Mouse (Mus musculus): ENCODE measurements around the gene Cyp39a1. TPM values are rescaled to one million over a fixed set of nuclear protein-coding genes. Genes with fewer than 3 reads are reported as not detected.

Cyp39a1 gene
- polyA plus RNA-seq, 2 experiments = 2.0 to 3.3 TPM

- H3K4me3 ChIP-seq (ENCODE audit: insufficient read depth in 1 of 2, low read depth in 2 of 2, low read length in 2 of 2) = no peak overlapping the region
- H3K4me2 ChIP-seq (ENCODE audit: low read depth) = no peak overlapping the region
- H3K27me3 ChIP-seq (ENCODE audit: control insufficient read depth, insufficient read depth, low read length) = no peaks in the 10 kb centered on the region
- H3K36me3 ChIP-seq (replicated peaks; ENCODE audit: control insufficient read depth, insufficient read depth, low read depth) = no peaks in the 10 kb centered on the region
- ATAC-seq (ENCODE audit: insufficient read depth) = no peak
- no peaks in the 10 kb centered on the region for H3K4me1 ChIP-seq (replicated peaks; ENCODE audit: control insufficient read depth in 2 of 2, insufficient read depth in 2 of 2, low read length in 1 of 2)
- WGBS (ENCODE audit: insufficient replicate concordance) = 49% methylated on average over 6 of the region's 6 CpGs
- TF ChIP-seq CTCF (IDR thresholded peaks at IDR 0.05; ENCODE audit: low read depth) = peak; percentile 65
- no peak for TF ChIP-seq EP300 (IDR thresholded peaks at IDR 0.05; ENCODE audit: low read depth)
- no peaks in the 10 kb centered on the region for H3K9me3 ChIP-seq (ENCODE audit: control insufficient read depth, low read length)
- DNase-seq (ENCODE audit: low read depth in 3 of 3, low spot score in 3 of 3) = peak in 1 of 3 experiments; percentile 7
- H3K27ac ChIP-seq = no peak overlapping the region
- H3K9ac ChIP-seq (replicated peaks) = no peak overlapping the region
These were observed 33.8 kb downstream of the Cyp39a1 start for GRCm38 (mm10) chr17:43701060-43701459.

GRCm38 (mm10) chr17:43704216-43704930, 37.1 kb downstream of the Cyp39a1 start:
- Histone ChIP-seq H3K9ac (replicated peaks) (no peak overlapping the region), H3K9me3 (ENCODE audit: control insufficient read depth, low read length) (no peaks in the 10 kb centered on the region), H3K36me3 (replicated peaks; ENCODE audit: control insufficient read depth, insufficient read depth, low read depth) (no peaks in the 10 kb centered on the region), H3K4me3 (ENCODE audit: insufficient read depth in 1 of 2, low read depth in 2 of 2, low read length in 2 of 2) (no peak overlapping the region), H3K4me2 (ENCODE audit: low read depth) (no peak overlapping the region), H3K27me3 (ENCODE audit: control insufficient read depth, insufficient read depth, low read length) (no peaks in the 10 kb centered on the region), H3K27ac (no peak overlapping the region), H3K4me1 (replicated peaks; ENCODE audit: control insufficient read depth in 2 of 2, insufficient read depth in 2 of 2, low read length in 1 of 2) (no peaks in the 10 kb centered on the region)
- TF ChIP-seq EP300 (IDR thresholded peaks at IDR 0.05; ENCODE audit: low read depth) (no peak), CTCF (IDR thresholded peaks at IDR 0.05; ENCODE audit: low read depth) (no peak)
- DNase-seq (ENCODE audit: low read depth in 3 of 3, low spot score in 3 of 3) = no peak
- no peak for ATAC-seq (ENCODE audit: insufficient read depth)
- WGBS (ENCODE audit: insufficient replicate concordance) = 69% methylated on average over 12 of the region's 12 CpGs

GRCm38 (mm10) chr17:43706749-43707148, 39.5 kb downstream of the Cyp39a1 start:
- Histone ChIP-seq H3K27me3 (ENCODE audit: control insufficient read depth, insufficient read depth, low read length) (no peaks in the 10 kb centered on the region), H3K4me1 (replicated peaks; ENCODE audit: control insufficient read depth in 2 of 2, insufficient read depth in 2 of 2, low read length in 1 of 2) (no peaks in the 10 kb centered on the region), H3K36me3 (replicated peaks; ENCODE audit: control insufficient read depth, insufficient read depth, low read depth) (no peaks in the 10 kb centered on the region), H3K4me3 (ENCODE audit: insufficient read depth in 1 of 2, low read depth in 2 of 2, low read length in 2 of 2) (no peak overlapping the region), H3K9ac (replicated peaks) (no peak overlapping the region), H3K27ac (no peak overlapping the region), H3K4me2 (ENCODE audit: low read depth) (no peak overlapping the region), H3K9me3 (ENCODE audit: control insufficient read depth, low read length) (no peaks in the 10 kb centered on the region)
- WGBS (ENCODE audit: insufficient replicate concordance) = 63% methylated on average over 3 of the region's 3 CpGs
- TF ChIP-seq EP300 (IDR thresholded peaks at IDR 0.05; ENCODE audit: low read depth) (no peak), CTCF (IDR thresholded peaks at IDR 0.05; ENCODE audit: low read depth) (no peak)
- ATAC-seq (ENCODE audit: insufficient read depth) (no peak), DNase-seq (ENCODE audit: low read depth in 3 of 3, low spot score in 3 of 3) (no peak)

GRCm38 (mm10) chr17:43707254-43707653, 40.0 kb downstream of the Cyp39a1 start:
- Histone ChIP-seq H3K4me3 (ENCODE audit: insufficient read depth in 1 of 2, low read depth in 2 of 2, low read length in 2 of 2) (no peak overlapping the region), H3K27ac (no peak overlapping the region), H3K27me3 (ENCODE audit: control insufficient read depth, insufficient read depth, low read length) (no peaks in the 10 kb centered on the region), H3K36me3 (replicated peaks; ENCODE audit: control insufficient read depth, insufficient read depth, low read depth) (no peaks in the 10 kb centered on the region), H3K9ac (replicated peaks) (no peak overlapping the region), H3K4me2 (ENCODE audit: low read depth) (no peak overlapping the region), H3K9me3 (ENCODE audit: control insufficient read depth, low read length) (no peaks in the 10 kb centered on the region), H3K4me1 (replicated peaks; ENCODE audit: control insufficient read depth in 2 of 2, insufficient read depth in 2 of 2, low read length in 1 of 2) (no peaks in the 10 kb centered on the region)
- DNase-seq (ENCODE audit: low read depth in 3 of 3, low spot score in 3 of 3) (no peak), ATAC-seq (ENCODE audit: insufficient read depth) (no peak)
- no peak for TF ChIP-seq EP300 (IDR thresholded peaks at IDR 0.05; ENCODE audit: low read depth)
- no peak for TF ChIP-seq CTCF (IDR thresholded peaks at IDR 0.05; ENCODE audit: low read depth)
- 52% methylated on average over 3 of the region's 3 CpGs for WGBS (ENCODE audit: insufficient replicate concordance)

GRCm38 (mm10) chr17:43711557-43712352, 44.5 kb downstream of the Cyp39a1 start:
- TF ChIP-seq CTCF (IDR thresholded peaks at IDR 0.05; ENCODE audit: low read depth) = no peak
- TF ChIP-seq EP300 (IDR thresholded peaks at IDR 0.05; ENCODE audit: low read depth) = no peak
- Histone ChIP-seq H3K9me3 (ENCODE audit: control insufficient read depth, low read length) (no peaks in the 10 kb centered on the region), H3K4me2 (ENCODE audit: low read depth) (no peak overlapping the region), H3K27me3 (ENCODE audit: control insufficient read depth, insufficient read depth, low read length) (no peaks in the 10 kb centered on the region), H3K36me3 (replicated peaks; ENCODE audit: control insufficient read depth, insufficient read depth, low read depth) (no peaks in the 10 kb centered on the region), H3K9ac (replicated peaks) (no peak overlapping the region), H3K4me3 (ENCODE audit: insufficient read depth in 1 of 2, low read depth in 2 of 2, low read length in 2 of 2) (no peak overlapping the region), H3K27ac (no peak overlapping the region), H3K4me1 (replicated peaks; ENCODE audit: control insufficient read depth in 2 of 2, insufficient read depth in 2 of 2, low read length in 1 of 2) (no peaks in the 10 kb centered on the region)
- WGBS (ENCODE audit: insufficient replicate concordance) = 69% methylated on average over 7 of the region's 7 CpGs
- ATAC-seq (ENCODE audit: insufficient read depth) = no peak
- no peak for DNase-seq (ENCODE audit: low read depth in 3 of 3, low spot score in 3 of 3)
